Mouse (Mus musculus): ENCODE data around the gene Gm13057. TPM values are rescaled to one million over a fixed set of nuclear protein-coding genes. Genes with fewer than 3 reads are reported as not detected.
"Not testable (repeated sequence)": the region's sequence is repeated elsewhere in the genome, so short reads cannot be mapped to it uniquely, and the experiment has no call there.

The Gm13057 gene
- not detected in 2 replicates for polyA plus RNA-seq (2014; fragmentation: Nextera tagmentation; extraction: Ambion mirVana)

- not testable (repeated sequence) for H3K4me2 ChIP-seq (replicated peaks; ENCODE audit: low read depth, low read length); H3K27me3 ChIP-seq (ENCODE audit: control insufficient read depth, insufficient read depth, low read length); H3K4me1 ChIP-seq (ENCODE audit: control insufficient read depth, insufficient read depth, low read length); ATAC-seq (ENCODE audit: insufficient number of reproducible peaks, insufficient read depth, low FRiP score, low read depth); H3K27ac ChIP-seq (ENCODE audit: low read length); H3K9me3 ChIP-seq (ENCODE audit: control insufficient read depth, low read depth, low read length); H3K9ac ChIP-seq (replicated peaks; ENCODE audit: low read depth, low read length); H3K36me3 ChIP-seq (ENCODE audit: control insufficient read depth, insufficient read depth, low read length); H3K4me3 ChIP-seq (ENCODE audit: low read depth, low read length)
- WGBS, result no CpG with 5 or more reads among the region's 3 CpGs
Measured at GRCm38 (mm10) chr4:143551400-143551799, at the start of gene Gm13057, which contains the start of gene BC080695. Gm13057 (plus strand) TSS chr4:143551709. BC080695 (plus strand) TSS chr4:143551700.

GRCm38 (mm10) chr4:143511043-143511442, 40.5 kb upstream of the Gm13057 start, which contains the start of gene Gm13043:
Gm13043 (plus strand) TSS chr4:143511343.
- H3K9me3 ChIP-seq (ENCODE audit: control insufficient read depth, low read depth, low read length), result no peaks in the 10 kb centered on the region
- WGBS, result 87% methylated on average over 3 of the region's 3 CpGs
- no peaks in the 10 kb centered on the region for H3K27me3 ChIP-seq (ENCODE audit: control insufficient read depth, insufficient read depth, low read length)
- H3K4me2 ChIP-seq (replicated peaks; ENCODE audit: low read depth, low read length), result no peak within 1 kb of the TSS
- no peak for ATAC-seq (ENCODE audit: insufficient number of reproducible peaks, insufficient read depth, low FRiP score, low read depth)
- H3K4me1 ChIP-seq (ENCODE audit: control insufficient read depth, insufficient read depth, low read length), result no peaks in the 10 kb centered on the region
- H3K36me3 ChIP-seq (ENCODE audit: control insufficient read depth, insufficient read depth, low read length), result no peaks in the 10 kb centered on the region
- no peak within 1 kb of the TSS for H3K4me3 ChIP-seq (ENCODE audit: low read depth, low read length)
- no peak within 1 kb of the TSS for H3K9ac ChIP-seq (replicated peaks; ENCODE audit: low read depth, low read length)
- H3K27ac ChIP-seq (ENCODE audit: low read length), result no peak within 1 kb of the TSS

GRCm38 (mm10) chr4:143535654-143536053, 15.9 kb upstream of the Gm13057 start, which contains the start of gene Gm13040:
Gm13040 (plus strand) TSS chr4:143535954.
- H3K4me3 ChIP-seq (ENCODE audit: low read depth, low read length); H3K27ac ChIP-seq (ENCODE audit: low read length); H3K9me3 ChIP-seq (ENCODE audit: control insufficient read depth, low read depth, low read length); ATAC-seq (ENCODE audit: insufficient number of reproducible peaks, insufficient read depth, low FRiP score, low read depth); H3K4me1 ChIP-seq (ENCODE audit: control insufficient read depth, insufficient read depth, low read length); H3K4me2 ChIP-seq (replicated peaks; ENCODE audit: low read depth, low read length); H3K27me3 ChIP-seq (ENCODE audit: control insufficient read depth, insufficient read depth, low read length); H3K9ac ChIP-seq (replicated peaks; ENCODE audit: low read depth, low read length); H3K36me3 ChIP-seq (ENCODE audit: control insufficient read depth, insufficient read depth, low read length): not testable (repeated sequence)
- no CpG with 5 or more reads among the region's 3 CpGs for WGBS

Other genes with a start within 250 kb of the Gm13057 start
- gene Lrrc38, start 202.0 kb upstream of the Gm13057 start, polyA plus RNA-seq (2014; fragmentation: Nextera tagmentation; extraction: Ambion mirVana), result not detected in 2 replicates
- gene Pramel1, start 157.3 kb upstream of the Gm13057 start, polyA plus RNA-seq (2014; fragmentation: Nextera tagmentation; extraction: Ambion mirVana), result not detected in 2 replicates
- gene Pramef8, start 139.3 kb upstream of the Gm13057 start, polyA plus RNA-seq (2014; fragmentation: Nextera tagmentation; extraction: Ambion mirVana), result 15.1 and 18.4 TPM in 2 replicates
- not detected in 2 replicates for gene Oog4, start 101.4 kb upstream of the Gm13057 start, polyA plus RNA-seq (2014; fragmentation: Nextera tagmentation; extraction: Ambion mirVana)
- gene Gm13043, start 40.4 kb upstream of the Gm13057 start, polyA plus RNA-seq (2014; fragmentation: Nextera tagmentation; extraction: Ambion mirVana), result not detected in 2 replicates
- not detected in 2 replicates for gene Gm13040, start 15.8 kb upstream of the Gm13057 start, polyA plus RNA-seq (2014; fragmentation: Nextera tagmentation; extraction: Ambion mirVana)
- gene BC080695, start within 50 bp of the Gm13057 start, polyA plus RNA-seq (2014; fragmentation: Nextera tagmentation; extraction: Ambion mirVana), result not detected in 2 replicates
- gene Gm13083, start 63.3 kb downstream of the Gm13057 start, polyA plus RNA-seq (2014; fragmentation: Nextera tagmentation; extraction: Ambion mirVana), result not detected in 2 replicates
- not detected in 2 replicates for gene Gm13088, start 105.5 kb downstream of the Gm13057 start, polyA plus RNA-seq (2014; fragmentation: Nextera tagmentation; extraction: Ambion mirVana)
- not detected in 2 replicates for gene Gm13089, start 151.0 kb downstream of the Gm13057 start, polyA plus RNA-seq (2014; fragmentation: Nextera tagmentation; extraction: Ambion mirVana)
- not detected in 2 replicates for gene Gm13078, start 167.7 kb downstream of the Gm13057 start, polyA plus RNA-seq (2014; fragmentation: Nextera tagmentation; extraction: Ambion mirVana)
- not detected in 2 replicates for gene Gm13023, start 237.6 kb downstream of the Gm13057 start, polyA plus RNA-seq (2014; fragmentation: Nextera tagmentation; extraction: Ambion mirVana)

All from stomach, embryonic 14.5 days (tissue).